ENCODE assay signal across 14 mouse cellular contexts in the genomic region with DNA sequence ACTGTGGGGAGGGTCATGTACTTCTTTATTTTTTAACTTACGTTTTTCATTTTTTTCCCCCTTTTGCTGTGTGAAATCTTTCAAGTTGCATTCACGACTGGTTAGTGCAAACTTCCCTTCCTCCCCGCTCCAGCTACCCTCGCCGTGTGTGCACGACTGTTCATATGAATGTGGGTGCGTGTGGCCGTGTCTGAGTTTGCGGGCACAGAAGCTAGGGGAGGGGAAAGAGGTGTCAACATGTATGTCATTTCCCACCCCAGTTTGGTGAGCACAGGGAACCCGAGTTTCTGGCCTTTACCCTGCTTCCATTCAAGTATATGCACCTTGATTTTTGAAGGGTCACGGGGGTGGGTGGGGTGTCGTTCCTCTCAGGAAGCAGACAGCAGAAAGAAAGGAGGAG. TPM values are rescaled to one million over a fixed set of nuclear protein-coding genes. Genes with fewer than 3 reads are reported as not detected.
DNase-seq lines count a peak whose midpoint lies in the region; ATAC-seq and TF ChIP-seq lines count a peak whose summit lies in the region.
"Had no signal": no experiment of that assay in that cellular context is flagged by ENCODE, and none has a peak within 500 bp of the region (broad histone marks: within the 10 kb centered on the region; RNA-seq: fewer than 3 reads in every experiment).

No protein-coding gene starts in this region.

- H3K36me3 ChIP-seq in midbrain, embryonic 11.5 days (ENCODE audit: control insufficient read depth, insufficient read depth, low read length): no peaks in the 10 kb centered on the region
- H3K36me3 ChIP-seq in midbrain, postnatal 0 days (ENCODE audit: insufficient read depth, low read length): no peaks in the 10 kb centered on the region
- H3K36me3 ChIP-seq in megakaryocyte, embryonic 14.5 days (replicated peaks; ENCODE audit: low read length): peaks cover 2% of the 10 kb centered on the region
- H3K36me3 ChIP-seq: embryonic facial prominence, embryonic 15.5 days had no signal

- no peak overlapping the region for H3K4me3 ChIP-seq in midbrain, embryonic 11.5 days (ENCODE audit: low read depth, low read length)
- no peak overlapping the region for H3K4me3 ChIP-seq in midbrain, postnatal 0 days (ENCODE audit: low read depth, low read length)
- H3K4me3 ChIP-seq in megakaryocyte, embryonic 14.5 days (replicated peaks): peak overlapping the region; percentile 96

- peak; percentile 86 for DNase-seq in heart, adult 11 months
- no peak for DNase-seq in heart, adult 8-10 months (ENCODE audit: low spot score)
- DNase-seq in midbrain, embryonic 11.5 days (ENCODE audit: low spot score, missing footprints): no peak
- no peak for DNase-seq in midbrain, postnatal 0 days (ENCODE audit: low spot score)
- no peak for DNase-seq in cerebellum, adult 8-10 months
- DNase-seq in MN1 (ENCODE audit: low spot score): no peak
- DNase-seq: cerebellum, adult 11-12 months; gastrocnemius, postnatal 14 days had no signal

- TF ChIP-seq CTCF in midbrain, postnatal 0 days (IDR thresholded peaks at IDR 0.05): no peak

- peaks cover 11% of the 10 kb centered on the region for H3K4me1 ChIP-seq in midbrain, embryonic 11.5 days (ENCODE audit: control insufficient read depth, insufficient read depth, low read length)
- no peaks in the 10 kb centered on the region for H3K4me1 ChIP-seq in midbrain, postnatal 0 days (ENCODE audit: insufficient read depth, low read length)
- H3K4me1 ChIP-seq in megakaryocyte, embryonic 14.5 days: peaks cover 27% of the 10 kb centered on the region

- no peak for ATAC-seq in midbrain, embryonic 11.5 days (ENCODE audit: low FRiP score)
- ATAC-seq in midbrain, postnatal 0 days (ENCODE audit: low FRiP score): no peak
- ATAC-seq in granulocyte monocyte progenitor cell, adult 5-6 weeks (replicated peaks; ENCODE audit: poor library complexity, severe bottlenecking): peak; percentile 42
- ATAC-seq: intestine, postnatal 0 days; midbrain, embryonic 16.5 days had no signal

- no peak overlapping the region for H3K27ac ChIP-seq in midbrain, embryonic 11.5 days (ENCODE audit: low read depth, low read length)
- no peak overlapping the region for H3K27ac ChIP-seq in midbrain, postnatal 0 days (ENCODE audit: low read depth, low read length)

- no peaks in the 10 kb centered on the region for H3K27me3 ChIP-seq in midbrain, embryonic 11.5 days (ENCODE audit: control insufficient read depth, insufficient read depth, low read length)
- no peaks in the 10 kb centered on the region for H3K27me3 ChIP-seq in midbrain, postnatal 0 days (ENCODE audit: insufficient read depth, low read length)
- H3K27me3 ChIP-seq in megakaryocyte, embryonic 14.5 days (replicated peaks): peaks cover 3% of the 10 kb centered on the region
- H3K27me3 ChIP-seq: embryonic facial prominence, embryonic 15.5 days had no signal

- H3K4me2 ChIP-seq in midbrain, embryonic 11.5 days: no peak overlapping the region
- no peak overlapping the region for H3K4me2 ChIP-seq in midbrain, postnatal 0 days (ENCODE audit: low read depth, low read length, poor library complexity, severe bottlenecking)

- 0 out of 2 replicates have a peak overlapping the region, but pooled peaks have one; percentile 1 for H3K9ac ChIP-seq in midbrain, embryonic 11.5 days (ENCODE audit: low read length)
- H3K9ac ChIP-seq in midbrain, postnatal 0 days (replicated peaks; ENCODE audit: low read length, poor library complexity, severe bottlenecking): no peak overlapping the region
- H3K9ac ChIP-seq: embryonic facial prominence, embryonic 15.5 days had no signal

- WGBS in midbrain, embryonic 11.5 days: 83% methylated on average over 12 of the region's 12 CpGs
- 82% methylated on average over 12 of the region's 12 CpGs for WGBS in midbrain, postnatal 0 days

- no peaks in the 10 kb centered on the region for H3K9me3 ChIP-seq in midbrain, embryonic 11.5 days (ENCODE audit: control insufficient read depth, low read length)
- no peaks in the 10 kb centered on the region for H3K9me3 ChIP-seq in midbrain, postnatal 0 days (ENCODE audit: low read length)
- no peaks in the 10 kb centered on the region for H3K9me3 ChIP-seq in megakaryocyte, embryonic 14.5 days
- H3K9me3 ChIP-seq: embryonic facial prominence, embryonic 15.5 days had no signal

RNA-seq across cellular contexts. Expression of gene Timeless, which starts 1.3 kb away (rescaled TPM):
- total RNA-seq in heart, adult 8-10 months (2022): 1 to 10 TPM; 6.0 to 8.5 (median 7.7) TPM
- 48.1 and 52.5 TPM in 2 replicates for polyA plus RNA-seq in midbrain, embryonic 11.5 days (2014; fragmentation: Nextera tagmentation; extraction: Ambion mirVana)
- 11.0 and 14.6 TPM in 2 replicates for total RNA-seq in midbrain, postnatal 0 days (2014; rRNA removed)
- 7.7 and 8.1 TPM in 2 replicates for polyA plus RNA-seq in midbrain, postnatal 0 days (2015; fragmentation: Nextera tagmentation; extraction: Ambion mirVana)
- total RNA-seq in granulocyte monocyte progenitor cell, adult 5-6 weeks (2014; fragmentation: Nextera tagmentation): 55.4 and 70.5 TPM in 2 replicates
- total RNA-seq in granulocyte monocyte progenitor cell, adult 5-6 weeks (2017): 64.0 and 71.4 TPM in 2 replicates
- 2.2 and 8.3 TPM in 2 replicates for polyA plus RNA-seq in megakaryocyte, embryonic 14.5 days (2012; ENCODE audit: insufficient read depth, low replicate concordance)

RNA-seq across cellular contexts. Expression of gene Mip, which starts 4.9 kb away (rescaled TPM):
- not detected for total RNA-seq in heart, adult 8-10 months (2022)
- 0.12 TPM in 1 of 2 replicates, not detected in the other for polyA plus RNA-seq in midbrain, embryonic 11.5 days (2014; fragmentation: Nextera tagmentation; extraction: Ambion mirVana)
- total RNA-seq in midbrain, postnatal 0 days (2014; rRNA removed): 0.22 TPM in 1 of 2 replicates, not detected in the other
- polyA plus RNA-seq in midbrain, postnatal 0 days (2015; fragmentation: Nextera tagmentation; extraction: Ambion mirVana): 0.13 TPM in 1 of 2 replicates, not detected in the other
- total RNA-seq in granulocyte monocyte progenitor cell, adult 5-6 weeks (2014; fragmentation: Nextera tagmentation): 0.75 TPM in 1 of 2 replicates, not detected in the other
- not detected in 2 replicates for total RNA-seq in granulocyte monocyte progenitor cell, adult 5-6 weeks (2017)
- not detected in 2 replicates for polyA plus RNA-seq in megakaryocyte, embryonic 14.5 days (2012; ENCODE audit: insufficient read depth, low replicate concordance)
- total RNA-seq: gastrocnemius, postnatal 14 days; left cerebral cortex, postnatal 14 days had no signal
- polyA plus RNA-seq: intestine, postnatal 0 days had no signal

RNA-seq across cellular contexts. Expression of gene Spryd4, which starts 19.0 kb away (rescaled TPM):
- total RNA-seq in heart, adult 8-10 months (2022): 10 to 100 TPM; 35.8 to 38.4 (median 37.6) TPM
- 25.7 and 27.5 TPM in 2 replicates for polyA plus RNA-seq in midbrain, embryonic 11.5 days (2014; fragmentation: Nextera tagmentation; extraction: Ambion mirVana)
- total RNA-seq in midbrain, postnatal 0 days (2014; rRNA removed): 17.1 and 29.5 TPM in 2 replicates
- polyA plus RNA-seq in midbrain, postnatal 0 days (2015; fragmentation: Nextera tagmentation; extraction: Ambion mirVana): 21.4 and 23.0 TPM in 2 replicates
- total RNA-seq in granulocyte monocyte progenitor cell, adult 5-6 weeks (2014; fragmentation: Nextera tagmentation): 15.1 and 16.3 TPM in 2 replicates
- total RNA-seq in granulocyte monocyte progenitor cell, adult 5-6 weeks (2017): 9.7 and 19.2 TPM in 2 replicates
- polyA plus RNA-seq in megakaryocyte, embryonic 14.5 days (2012; ENCODE audit: insufficient read depth, low replicate concordance): 0.73 TPM in 1 of 2 replicates, not detected in the other

RNA-seq across cellular contexts. Expression of gene Apon, which starts 23.3 kb away (rescaled TPM):
- total RNA-seq in heart, adult 8-10 months (2022): not detected
- 0.22 and 0.57 TPM in 2 replicates for polyA plus RNA-seq in midbrain, embryonic 11.5 days (2014; fragmentation: Nextera tagmentation; extraction: Ambion mirVana)
- total RNA-seq in midbrain, postnatal 0 days (2014; rRNA removed): not detected in 2 replicates
- not detected in 2 replicates for polyA plus RNA-seq in midbrain, postnatal 0 days (2015; fragmentation: Nextera tagmentation; extraction: Ambion mirVana)
- total RNA-seq in granulocyte monocyte progenitor cell, adult 5-6 weeks (2014; fragmentation: Nextera tagmentation): 0.41 and 3.2 TPM in 2 replicates
- 0.31 and 0.99 TPM in 2 replicates for total RNA-seq in granulocyte monocyte progenitor cell, adult 5-6 weeks (2017)
- not detected in 2 replicates for polyA plus RNA-seq in megakaryocyte, embryonic 14.5 days (2012; ENCODE audit: insufficient read depth, low replicate concordance)
- total RNA-seq: gastrocnemius, postnatal 14 days; left cerebral cortex, postnatal 14 days had no signal
- polyA plus RNA-seq: intestine, postnatal 0 days; midbrain, embryonic 16.5 days had no signal

RNA-seq across cellular contexts. Expression of gene Gls2, which starts 36.3 kb away (rescaled TPM):
- under 1 TPM; 0.38 to 0.60 (median 0.47) TPM for total RNA-seq in heart, adult 8-10 months (2022)
- polyA plus RNA-seq in midbrain, embryonic 11.5 days (2014; fragmentation: Nextera tagmentation; extraction: Ambion mirVana): 0.72 and 0.82 TPM in 2 replicates
- 2.5 and 4.4 TPM in 2 replicates for total RNA-seq in midbrain, postnatal 0 days (2014; rRNA removed)
- 1.2 and 2.5 TPM in 2 replicates for polyA plus RNA-seq in midbrain, postnatal 0 days (2015; fragmentation: Nextera tagmentation; extraction: Ambion mirVana)
- not detected in 2 replicates for total RNA-seq in granulocyte monocyte progenitor cell, adult 5-6 weeks (2014; fragmentation: Nextera tagmentation)
- total RNA-seq in granulocyte monocyte progenitor cell, adult 5-6 weeks (2017): not detected in 2 replicates
- 1.8 TPM in 1 of 2 replicates, not detected in the other for polyA plus RNA-seq in megakaryocyte, embryonic 14.5 days (2012; ENCODE audit: insufficient read depth, low replicate concordance)
